Mouse (Mus musculus) neural tube, embryonic 11.5 days (tissue): ENCODE measurements around the gene Ephb1. TPM values are rescaled to one million over a fixed set of nuclear protein-coding genes. Genes with fewer than 3 reads are reported as not detected.

Experiments
- ATAC-seq: fragments of 200-750 bp; cut with Nextera tagmentation; 2 replicates; pipeline ENCODE4 v1.8.0; 2017; ENCODE audit warnings: moderate number of reproducible peaks, mild to moderate bottlenecking, moderate TSS enrichment, moderate library complexity; ENCODE audit not compliant: insufficient read depth, low FRiP score, low TSS enrichment
- DNase-seq: peaks from one replicate; pipeline ENCODE4 v3.0.0-alpha.2; 2015; ENCODE audit warnings: low spot score
- H3K27ac ChIP-seq: fragments of 300-500 bp; sonication (generic); 2 replicates; pipeline ENCODE4 v1.5.1; 2014; ENCODE audit warnings: low read depth, mild to moderate bottlenecking, low read length
- H3K27me3 ChIP-seq: fragments of 300-500 bp; sonication (generic); 2 replicates; pipeline ENCODE4 v1.6.1; 2014; ENCODE audit warnings: mild to moderate bottlenecking, low read length, mixed read lengths; ENCODE audit not compliant: control insufficient read depth, insufficient read depth
- H3K36me3 ChIP-seq: fragments of 300-500 bp; sonication (generic); 2 replicates; pipeline ENCODE4 v1.6.1; 2014; ENCODE audit warnings: mild to moderate bottlenecking, low read length, moderate library complexity, mixed read lengths; ENCODE audit not compliant: control insufficient read depth, insufficient read depth
- H3K4me1 ChIP-seq: fragments of 300-500 bp; sonication (generic); 2 replicates; pipeline ENCODE4 v1.6.1; 2014; ENCODE audit warnings: low read length, mixed read lengths; ENCODE audit not compliant: control insufficient read depth, insufficient read depth
- H3K4me2 ChIP-seq: fragments of 300-500 bp; sonication (generic); 2 replicates; pipeline ENCODE4 v1.6.1; 2014; ENCODE audit warnings: low read depth, mild to moderate bottlenecking, moderate library complexity
- H3K4me3 ChIP-seq: fragments of 300-500 bp; sonication (generic); 2 replicates; pipeline ENCODE4 v1.5.1; 2014; ENCODE audit warnings: low read depth, low read length
- H3K9ac ChIP-seq: fragments of 300-500 bp; sonication (generic); 2 replicates; pipeline ENCODE4 v1.6.1; 2014; ENCODE audit warnings: mild to moderate bottlenecking, low read length
- H3K9me3 ChIP-seq: fragments of 300-500 bp; sonication (generic); 2 replicates; pipeline ENCODE4 v1.6.1; 2016; ENCODE audit warnings: low read length; ENCODE audit not compliant: control insufficient read depth
- WGBS: fragments of 180-500 bp; shearing (Covaris S2); extraction: QIAGEN DNeasy Blood & Tissue Kit; methylation state at CpG from one replicate; pipeline ENCODE4 v1.1.7; 2014; 5-methylcytosine and 5-hydroxymethylcytosine counted together
- microRNA-seq: library from miRNA; unstranded; fragments of <30 nt; microRNA quantifications from one replicate; pipeline ENCODE4, GENCODE M21; 2016
- polyA plus RNA-seq: library from polyadenylated mRNA; unstranded; fragments of >200 nt; fragmentation: Nextera tagmentation; extraction: Ambion mirVana; gene quantifications from 2 replicates; pipeline ENCODE4 v1.2.1, GENCODE M21; 2014

Ephb1 gene
- polyA plus RNA-seq, 1 experiment from 2014 or later: 11.2 TPM

DNA sequence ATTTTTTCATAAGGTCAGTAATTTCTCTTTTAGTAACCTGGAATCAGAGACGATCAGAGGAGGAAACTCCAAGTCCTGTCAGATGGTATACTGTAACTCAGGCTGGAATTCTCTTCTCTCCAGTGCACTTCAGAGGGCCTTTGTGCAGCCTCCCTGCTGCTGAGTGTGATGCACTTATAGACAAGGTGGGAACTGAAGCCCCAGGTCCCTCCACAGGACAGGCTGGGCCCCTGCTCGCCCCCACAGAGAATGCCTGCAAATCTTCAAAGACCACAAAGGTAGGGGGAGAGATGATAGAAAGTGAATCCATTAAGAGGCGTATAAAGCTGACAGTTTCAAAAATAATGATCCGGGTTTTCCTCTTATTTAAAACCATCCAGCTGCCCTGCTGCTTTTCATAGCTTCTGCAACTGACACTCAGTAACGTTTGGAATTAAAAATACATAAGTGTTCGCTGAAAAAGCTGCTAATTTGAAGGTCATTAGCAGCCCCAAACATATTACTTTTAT lies 446.7 kb downstream of the Ephb1 start:
- no peak overlapping the region for H3K27ac ChIP-seq
- H3K4me3 ChIP-seq: no peak overlapping the region
- WGBS: 59% methylated on average over 6 of the region's 6 CpGs
- no peaks in the 10 kb centered on the region for H3K27me3 ChIP-seq
- H3K9me3 ChIP-seq: no peaks in the 10 kb centered on the region
- no peaks in the 10 kb centered on the region for H3K36me3 ChIP-seq
- H3K9ac ChIP-seq: no peak overlapping the region
- DNase-seq: no peak
- H3K4me1 ChIP-seq: peaks cover 12% of the 10 kb centered on the region
- H3K4me2 ChIP-seq: no peak overlapping the region
- ATAC-seq: no peak

- no peak overlapping the region for H3K27ac ChIP-seq
- H3K9ac ChIP-seq: no peak overlapping the region
- 87% methylated on average over 3 of the region's 3 CpGs for WGBS
- no peak overlapping the region for H3K4me2 ChIP-seq
- H3K4me1 ChIP-seq: no peaks in the 10 kb centered on the region
- H3K4me3 ChIP-seq: no peak overlapping the region
- no peaks in the 10 kb centered on the region for H3K36me3 ChIP-seq
- ATAC-seq (no peak), DNase-seq (no peak)
- no peaks in the 10 kb centered on the region for H3K27me3 ChIP-seq
- H3K9me3 ChIP-seq: no peaks in the 10 kb centered on the region
Observed at GRCm38 (mm10) chr9:101903406-101903805, 451.1 kb downstream of the Ephb1 start.

DNA sequence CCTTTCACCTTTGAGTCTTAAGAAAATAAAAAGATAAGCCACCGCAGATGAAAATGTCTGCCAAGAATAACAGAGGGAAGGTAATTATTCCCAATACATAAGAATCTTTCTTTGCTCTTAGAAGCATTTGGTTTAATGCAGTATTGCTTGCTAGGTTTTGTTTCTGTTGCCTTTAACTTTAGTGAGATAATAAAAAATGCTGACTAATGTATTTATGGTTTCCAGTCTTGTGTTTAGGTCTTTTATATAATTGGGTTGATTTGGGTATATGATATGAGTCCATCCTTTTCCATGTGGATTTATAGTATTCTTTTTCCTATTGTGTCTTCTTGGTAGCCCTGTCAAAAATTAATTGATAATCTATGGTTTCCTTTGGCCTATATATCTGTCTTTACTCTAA lies 456.6 kb downstream of the Ephb1 start:
- Histone ChIP-seq H3K27me3 (no peaks in the 10 kb centered on the region), H3K4me3 (no peak overlapping the region), H3K4me2 (no peak overlapping the region), H3K36me3 (no peaks in the 10 kb centered on the region), H3K4me1 (no peaks in the 10 kb centered on the region), H3K27ac (no peak overlapping the region), H3K9me3 (no peaks in the 10 kb centered on the region), H3K9ac (no peak overlapping the region)
- ATAC-seq: no peak
- 98% methylated on average over 1 of the region's 1 CpGs for WGBS
- DNase-seq: no peak

DNA sequence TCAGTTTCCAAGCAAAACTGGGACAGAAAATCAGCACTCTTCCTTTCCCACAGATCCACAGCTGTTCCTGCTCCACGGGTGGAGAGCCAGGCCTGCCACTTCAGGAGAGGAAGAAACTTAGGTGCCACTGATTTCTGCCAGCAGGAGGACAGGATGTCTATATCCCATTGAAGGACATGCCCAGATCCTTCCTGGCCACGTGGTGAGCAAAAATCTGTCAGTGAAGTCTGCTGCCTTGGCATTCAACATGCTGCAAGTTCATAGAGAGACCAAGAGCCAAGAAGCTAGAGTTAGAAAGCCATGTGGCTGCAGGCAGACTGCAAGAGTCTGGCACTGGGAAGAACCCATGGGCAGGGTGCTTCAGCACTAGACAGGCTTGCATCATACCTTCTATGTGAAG lies 471.2 kb downstream of the Ephb1 start:
- H3K4me1 ChIP-seq: no peaks in the 10 kb centered on the region
- 76% methylated on average over 2 of the region's 2 CpGs for WGBS
- no peak overlapping the region for H3K4me2 ChIP-seq
- H3K9me3 ChIP-seq: no peaks in the 10 kb centered on the region
- no peak for DNase-seq
- no peak overlapping the region for H3K9ac ChIP-seq
- no peak overlapping the region for H3K27ac ChIP-seq
- no peak overlapping the region for H3K4me3 ChIP-seq
- ATAC-seq: no peak
- no peaks in the 10 kb centered on the region for H3K36me3 ChIP-seq
- H3K27me3 ChIP-seq: no peaks in the 10 kb centered on the region

- Histone ChIP-seq H3K4me2 (no peak overlapping the region), H3K9me3 (no peaks in the 10 kb centered on the region), H3K27me3 (no peaks in the 10 kb centered on the region), H3K27ac (no peak overlapping the region), H3K36me3 (no peaks in the 10 kb centered on the region), H3K4me3 (no peak overlapping the region), H3K4me1 (no peaks in the 10 kb centered on the region), H3K9ac (no peak overlapping the region)
- no peak for ATAC-seq
- 87% methylated on average over 11 of the region's 11 CpGs for WGBS
- no peak for DNase-seq
Observed at GRCm38 (mm10) chr9:101877109-101877987, 477.1 kb downstream of the Ephb1 start.

DNA sequence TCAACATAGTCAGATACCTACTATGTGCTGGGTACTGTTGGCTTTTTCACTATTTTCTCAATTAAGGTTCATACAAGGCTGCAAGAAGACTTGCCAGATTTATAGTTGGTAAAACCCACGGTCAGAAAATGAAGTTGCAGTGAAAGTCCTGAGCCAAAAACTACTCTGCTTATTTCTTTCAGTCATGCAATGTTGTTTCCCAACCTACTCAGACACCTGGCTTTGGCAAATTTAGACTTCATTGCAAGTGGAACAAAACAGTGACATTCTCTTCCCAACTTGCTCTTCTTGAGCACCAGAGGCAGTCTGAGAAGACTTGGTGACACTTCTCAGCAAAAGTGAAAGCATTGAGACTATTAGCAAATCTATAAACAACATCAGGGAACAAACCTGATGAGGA lies 479.2 kb downstream of the Ephb1 start:
- no peak overlapping the region for H3K27ac ChIP-seq
- ATAC-seq (no peak), DNase-seq (no peak)
- H3K27me3 ChIP-seq: no peaks in the 10 kb centered on the region
- H3K9ac ChIP-seq: no peak overlapping the region
- no peaks in the 10 kb centered on the region for H3K9me3 ChIP-seq
- 86% methylated on average over 1 of the region's 1 CpGs for WGBS
- no peak overlapping the region for H3K4me2 ChIP-seq
- no peaks in the 10 kb centered on the region for H3K4me1 ChIP-seq
- H3K36me3 ChIP-seq: no peaks in the 10 kb centered on the region
- no peak overlapping the region for H3K4me3 ChIP-seq

Small RNA genes within 50 kb of the gene (microRNA-seq; reads per million reads assigned to microRNA genes)
- not detected for gene Mir7243

Other genes with a start within 250 kb of the Ephb1 start
- gene Ky, start 151.1 kb upstream of the Ephb1 start, polyA plus RNA-seq: 0.30 and 1.4 TPM in 2 replicates